Mouse (Mus musculus) lung, adult 2 months (tissue): ENCODE results near the gene Hadhb.

Experiments
- CTCF ChIP-seq: fragments of 200-500 bp; IDR thresholded peaks from 2 replicates; pipeline ENCODE4 v1.5.1; 2011; ENCODE audit warnings: mild to moderate bottlenecking, low read length, control low read depth; ENCODE audit not compliant: insufficient read depth
- POLR2A ChIP-seq: fragments of 200-500 bp; IDR thresholded peaks from 2 replicates; pipeline ENCODE4 v1.6.1; 2011; ENCODE audit warnings: low read depth, mild to moderate bottlenecking, control low read depth, low read length, borderline replicate concordance; ENCODE audit errors: extremely low read depth

DNA sequence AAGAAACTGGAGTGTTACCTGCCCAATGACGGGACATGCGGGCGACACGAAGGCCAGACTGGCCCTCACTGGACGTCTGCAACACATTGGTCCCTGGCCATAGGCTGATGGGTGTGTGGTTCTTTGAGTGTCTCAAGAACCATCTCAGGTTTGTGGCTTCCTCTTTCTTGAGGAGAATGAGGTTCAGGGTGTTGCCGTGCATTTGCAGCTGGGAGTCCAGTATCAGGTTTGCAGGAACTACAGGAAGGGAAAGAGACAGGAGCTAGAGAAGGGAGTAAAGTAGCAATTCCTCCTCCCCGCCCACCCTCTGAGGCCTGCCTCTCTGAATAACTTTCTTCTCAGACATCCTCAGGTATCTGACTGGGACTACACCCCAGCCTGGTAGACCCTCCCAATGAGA lies 47.2 kb downstream of the Hadhb start:
- TF ChIP-seq CTCF (no peak), POLR2A (no peak)
